Mouse (Mus musculus): ENCODE measurements around the gene Fgd3.

DNA sequence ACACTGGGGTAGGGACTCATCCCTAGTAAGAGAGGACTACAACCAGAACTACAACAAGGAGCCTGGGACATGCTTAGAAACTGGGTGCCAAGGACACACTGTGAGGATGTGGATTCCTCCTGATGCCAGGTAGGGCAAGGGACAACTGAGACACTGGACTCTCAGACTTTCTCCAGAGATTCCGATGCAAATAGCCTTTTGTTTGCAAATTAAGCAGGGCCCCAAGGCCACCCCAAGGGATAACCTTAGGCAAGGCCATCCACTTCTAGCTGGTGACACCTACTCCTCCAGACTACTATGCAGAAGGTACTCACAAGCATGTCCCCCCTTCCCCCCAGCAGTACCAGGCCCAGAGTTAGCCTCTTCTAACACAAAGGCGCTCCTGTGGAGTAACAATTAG is 73.5 kb downstream of the Fgd3 start:
- TF ChIP-seq CTCF (IDR thresholded peaks at IDR 0.05; ENCODE audit: low read depth) = no peak
- no peak for TF ChIP-seq EP300 (optimal IDR thresholded peaks at IDR 0.05)
